In the genomic region with DNA sequence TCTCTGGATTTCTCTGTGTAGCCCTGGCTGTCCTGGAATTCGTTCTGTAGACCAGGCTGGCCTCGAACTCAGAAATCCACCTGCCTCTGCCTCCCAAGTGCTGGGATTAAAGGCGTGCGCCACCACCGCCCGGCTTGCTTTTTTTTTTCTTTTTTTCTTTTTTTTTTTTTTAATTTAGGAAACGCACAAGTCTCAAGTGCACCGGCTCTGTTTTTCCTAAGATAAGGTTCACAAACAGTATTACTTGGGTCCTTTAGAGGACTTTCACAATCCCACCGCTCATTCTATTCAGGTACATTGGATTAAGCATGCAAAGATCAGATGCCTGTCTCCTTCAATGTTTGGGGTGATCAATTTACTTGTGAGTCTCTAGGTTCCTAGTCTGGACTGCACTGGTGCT, we compare ENCODE assay signal across 8 mouse cellular contexts. TPM values are rescaled to one million over a fixed set of nuclear protein-coding genes. Genes with fewer than 3 reads are reported as not detected.
A peak's percentile ranks its signal among the peaks of the same experiment; 100 is the strongest.
DNase-seq lines count a peak whose midpoint lies in the region; ATAC-seq and TF ChIP-seq lines count a peak whose summit lies in the region.

No protein-coding gene starts in this region.

- no peaks in the 10 kb centered on the region for H3K27me3 ChIP-seq in embryonic facial prominence, embryonic 10.5 days (replicated peaks; ENCODE audit: low read depth, poor library complexity, severe bottlenecking)
- H3K27me3 ChIP-seq in intestine, embryonic 14.5 days (replicated peaks; ENCODE audit: control insufficient read depth, insufficient read depth, low read length), result no peaks in the 10 kb centered on the region
- no peaks in the 10 kb centered on the region for H3K27me3 ChIP-seq in myocyte (ENCODE audit: control insufficient read depth, insufficient read depth, insufficient read length)

- peak overlapping the region; percentile 68 for H3K4me2 ChIP-seq in intestine, embryonic 14.5 days (ENCODE audit: low read length)
- H3K4me2 ChIP-seq in myocyte (ENCODE audit: low read depth), result peak overlapping the region; percentile 85

- H3K27ac ChIP-seq in layer of hippocampus, adult 2 months, result peak overlapping the region; percentile 98
- peak overlapping the region; percentile 93 for H3K27ac ChIP-seq in embryonic facial prominence, embryonic 10.5 days (replicated peaks)
- H3K27ac ChIP-seq in intestine, embryonic 14.5 days (ENCODE audit: low read depth), result peak overlapping the region; percentile 88

- peak overlapping the region; percentile 82 for H3K9ac ChIP-seq in intestine, embryonic 14.5 days (ENCODE audit: low read length)

- no peaks in the 10 kb centered on the region for H3K36me3 ChIP-seq in embryonic facial prominence, embryonic 10.5 days (replicated peaks)
- no peaks in the 10 kb centered on the region for H3K36me3 ChIP-seq in intestine, embryonic 14.5 days (ENCODE audit: control insufficient read depth, insufficient read depth, low read length)
- H3K36me3 ChIP-seq in myocyte (ENCODE audit: control insufficient read depth, insufficient read depth), result no peaks in the 10 kb centered on the region

- H3K79me2 ChIP-seq in myocyte (ENCODE audit: control insufficient read depth, insufficient read depth), result peaks cover 30% of the 10 kb centered on the region

- no peak for TF ChIP-seq CTCF in layer of hippocampus, adult 2 months (conservative IDR thresholded peaks at IDR 0.05)

- no peak for DNase-seq in layer of hippocampus, adult 2 months (ENCODE audit: low spot score in 2 of 2)
- no peak for DNase-seq in layer of hippocampus, postnatal 36 days
- DNase-seq in embryonic facial prominence, embryonic 10.5 days (ENCODE audit: low spot score), result no peak
- DNase-seq in intestine, embryonic 14.5 days (ENCODE audit: low spot score), result no peak
- no peak for DNase-seq in cerebellum, postnatal 36 days
- DNase-seq in layer of hippocampus, adult 8-10 months (ENCODE audit: low spot score in 2 of 2), result no peak
- no peak for DNase-seq in thymus, postnatal 10 days (ENCODE audit: low spot score in 2 of 2)

- H3K4me3 ChIP-seq in layer of hippocampus, adult 2 months, result peak overlapping the region; percentile 64
- peak overlapping the region; percentile 74 for H3K4me3 ChIP-seq in embryonic facial prominence, embryonic 10.5 days
- H3K4me3 ChIP-seq in intestine, embryonic 14.5 days (ENCODE audit: low read depth, low read length), result peak overlapping the region; percentile 87
- peak overlapping the region; percentile 81 for H3K4me3 ChIP-seq in myocyte

- WGBS in embryonic facial prominence, embryonic 10.5 days, result 77% methylated on average over 9 of the region's 9 CpGs
- WGBS in intestine, embryonic 14.5 days, result 82% methylated on average over 9 of the region's 9 CpGs

- H3K4me1 ChIP-seq in embryonic facial prominence, embryonic 10.5 days, result peaks cover 23% of the 10 kb centered on the region
- H3K4me1 ChIP-seq in intestine, embryonic 14.5 days (replicated peaks; ENCODE audit: control insufficient read depth, insufficient read depth, low read length), result peaks cover 13% of the 10 kb centered on the region; the same call in 1 of the 2 replicates

- no peak for TF ChIP-seq POLR2A in myocyte (IDR thresholded peaks at IDR 0.05; ENCODE audit: insufficient read length, low read depth)

- H3ac ChIP-seq in myocyte (ENCODE audit: control insufficient read depth, insufficient read length), result peak overlapping the region; percentile 70

- no peaks in the 10 kb centered on the region for H3K9me3 ChIP-seq in embryonic facial prominence, embryonic 10.5 days
- no peaks in the 10 kb centered on the region for H3K9me3 ChIP-seq in intestine, embryonic 14.5 days (ENCODE audit: control insufficient read depth, low read length)

- no peak for ATAC-seq in intestine, embryonic 14.5 days (replicated peaks; ENCODE audit: low FRiP score, low TSS enrichment, low read depth)

TF ChIP-seq in myocyte, 11 proteins besides CTCF, POLR2A, EP300 and RAD21:
- no peak for TF ChIP-seq TCF12 (IDR thresholded peaks at IDR 0.05; ENCODE audit: insufficient read depth, poor library complexity, severe bottlenecking)

RNA-seq across cellular contexts. Expression of a gene that starts 0.7 kb away (rescaled TPM):
- 10 to 100 TPM; 61.7 to 67.0 TPM for total RNA-seq in layer of hippocampus, adult 2 months (2021)
- 10 to 100 TPM; 61.5 to 69.2 TPM for total RNA-seq in layer of hippocampus, postnatal 36 days (2021)
- polyA plus RNA-seq in embryonic facial prominence, embryonic 10.5 days (2016; fragmentation: Nextera tagmentation; extraction: Ambion mirVana), result 9.8 and 11.1 TPM in 2 replicates
- 8.6 and 9.9 TPM in 2 replicates for polyA plus RNA-seq in intestine, embryonic 14.5 days (2014; fragmentation: Nextera tagmentation; extraction: Ambion mirVana)
- 11.1 TPM for polyA plus RNA-seq in myocyte (2012; fragmentation: generic; extraction: Trizol)
- total RNA-seq in layer of hippocampus, adult 8-10 months (2022), result 10 to 100 TPM; 49.6 to 64.0 (median 53.0) TPM
